Mouse (Mus musculus) limb, embryonic 15.5 days (tissue): ENCODE measurements at regions not wholly inside any gene's neighbourhood (a gene's known extent, or its start where the extent isn't known, plus 50 kb on each side); places are given as distances from the start of the nearest gene placed in this dataset.

Experiments used
- ATAC-seq: fragments of 200-750 bp; cut with Nextera tagmentation; 2 replicates; pipeline ENCODE4 v1.8.0; 2017; ENCODE audit warnings: low read depth, moderate TSS enrichment; ENCODE audit not compliant: insufficient number of reproducible peaks, low FRiP score, low TSS enrichment
- H3K27ac ChIP-seq: fragments of 300-500 bp; sonication (generic); 2 replicates; pipeline ENCODE4 v1.5.1; 2015; ENCODE audit warnings: moderate library complexity, mild to moderate bottlenecking, inconsistent platforms
- H3K27me3 ChIP-seq: fragments of 300-500 bp; sonication (generic); 2 replicates; pipeline ENCODE4 v1.6.1; 2015; ENCODE audit warnings: inconsistent platforms
- H3K36me3 ChIP-seq: fragments of 300-500 bp; sonication (generic); 2 replicates; pipeline ENCODE4 v1.6.1; 2015; ENCODE audit warnings: inconsistent platforms
- H3K4me1 ChIP-seq: fragments of 300-500 bp; sonication (generic); 2 replicates; pipeline ENCODE4 v1.6.1; 2015; ENCODE audit warnings: inconsistent platforms
- H3K4me2 ChIP-seq: fragments of 300-500 bp; sonication (generic); 2 replicates; pipeline ENCODE4 v1.6.1; 2015; ENCODE audit warnings: mild to moderate bottlenecking, inconsistent platforms
- H3K4me3 ChIP-seq: fragments of 300-500 bp; sonication (generic); 2 replicates; pipeline ENCODE4 v1.5.1; 2015; ENCODE audit warnings: mild to moderate bottlenecking, inconsistent platforms
- H3K9ac ChIP-seq: fragments of 300-500 bp; sonication (generic); 2 replicates; pipeline ENCODE4 v1.6.1; 2015; ENCODE audit warnings: inconsistent platforms
- H3K9me3 ChIP-seq: fragments of 300-500 bp; sonication (generic); 2 replicates; pipeline ENCODE4 v1.6.1; 2016; ENCODE audit warnings: inconsistent platforms
- WGBS: fragments of 180-500 bp; shearing (Covaris S2); methylation state at CpG from one replicate; pipeline ENCODE4 v1.1.7; 2015; 5-methylcytosine and 5-hydroxymethylcytosine counted together

DNA sequence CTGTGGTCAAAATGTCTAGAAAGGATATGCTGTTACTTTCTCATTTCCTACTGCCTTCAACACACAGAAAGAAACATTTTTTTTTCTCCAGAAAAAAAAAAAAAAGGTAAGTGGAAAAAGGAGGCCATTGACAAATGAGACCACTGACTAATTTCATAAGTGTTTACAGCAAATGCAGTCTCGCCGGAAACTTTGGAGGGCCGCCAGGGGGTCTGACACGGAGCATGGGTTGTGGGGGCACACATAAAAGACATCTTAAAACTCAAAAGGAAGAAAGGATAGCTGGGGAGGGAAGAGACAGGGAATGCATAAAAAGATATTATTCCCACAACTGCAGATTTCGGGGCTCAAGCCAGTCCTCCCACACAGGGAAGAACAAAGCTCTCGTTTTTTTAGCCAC lies 109.3 kb downstream of the Tex36 start:
- WGBS = 25% methylated on average over 6 of the region's 6 CpGs
- Histone ChIP-seq H3K4me1 (peaks cover 30% of the 10 kb centered on the region), H3K4me2 (no peak overlapping the region), H3K9ac (no peak overlapping the region), H3K27me3 (no peaks in the 10 kb centered on the region), H3K27ac (no peak overlapping the region), H3K9me3 (no peaks in the 10 kb centered on the region), H3K36me3 (no peaks in the 10 kb centered on the region), H3K4me3 (no peak overlapping the region)
- no peak for ATAC-seq

DNA sequence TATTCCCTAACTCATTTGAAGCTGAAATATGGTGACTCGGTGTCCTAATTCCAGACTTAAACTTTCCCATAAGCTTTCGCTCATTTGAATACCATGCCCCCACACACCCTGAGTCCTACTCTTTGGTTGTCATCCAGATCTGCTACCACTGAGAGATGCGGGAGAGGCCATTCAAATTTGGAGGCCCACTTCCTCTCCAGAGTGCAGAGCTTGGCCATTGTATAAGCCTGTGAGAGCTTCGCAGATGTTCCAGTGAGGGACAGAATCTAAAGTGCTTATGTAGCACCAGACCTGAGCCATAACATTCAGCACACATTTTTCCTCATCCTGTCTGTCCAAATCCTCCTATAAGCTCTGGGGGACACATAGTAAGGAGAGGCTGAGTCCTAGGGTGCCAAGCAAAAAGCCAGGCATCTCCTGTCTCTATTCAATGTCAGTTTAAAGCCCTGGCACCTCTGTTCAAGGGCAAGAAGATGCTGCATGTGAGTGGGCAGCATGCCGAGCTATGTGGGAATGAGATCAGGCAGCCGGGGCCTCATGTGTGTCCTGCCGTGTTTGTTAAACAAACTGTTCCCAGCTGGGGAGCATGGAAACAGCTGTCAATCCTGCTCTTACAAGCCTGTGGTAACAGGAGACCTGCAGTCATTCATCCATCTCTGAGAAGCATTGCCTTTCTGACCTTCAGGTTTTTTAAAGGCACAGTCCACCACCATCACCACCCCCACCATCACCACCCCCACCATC lies 113.9 kb downstream of the Tex36 start:
- H3K36me3 ChIP-seq = no peaks in the 10 kb centered on the region
- no peak overlapping the region for H3K4me3 ChIP-seq
- 55% methylated on average over 7 of the region's 7 CpGs for WGBS
- no peaks in the 10 kb centered on the region for H3K9me3 ChIP-seq
- peaks cover 11% of the 10 kb centered on the region; the same call in 1 of the 2 replicates for H3K4me1 ChIP-seq
- H3K27me3 ChIP-seq = no peaks in the 10 kb centered on the region
- no peak overlapping the region for H3K4me2 ChIP-seq
- H3K27ac ChIP-seq = no peak overlapping the region
- no peak for ATAC-seq
- no peak overlapping the region for H3K9ac ChIP-seq

- Histone ChIP-seq H3K27me3 (no peaks in the 10 kb centered on the region), H3K4me1 (no peaks in the 10 kb centered on the region), H3K27ac (no peak overlapping the region), H3K9ac (no peak overlapping the region), H3K36me3 (no peaks in the 10 kb centered on the region), H3K9me3 (no peaks in the 10 kb centered on the region), H3K4me2 (no peak overlapping the region), H3K4me3 (no peak overlapping the region)
- no peak for ATAC-seq
- WGBS = 71% methylated on average over 8 of the region's 8 CpGs
Measured at GRCm38 (mm10) chr7:133484430-133484841, 117.5 kb downstream of the Tex36 start.

- Histone ChIP-seq H3K27ac (no peak overlapping the region), H3K4me2 (no peak overlapping the region), H3K4me3 (no peak overlapping the region), H3K9me3 (no peaks in the 10 kb centered on the region), H3K36me3 (no peaks in the 10 kb centered on the region), H3K4me1 (no peaks in the 10 kb centered on the region), H3K27me3 (no peaks in the 10 kb centered on the region), H3K9ac (no peak overlapping the region)
- no peak for ATAC-seq
- 49% methylated on average over 6 of the region's 6 CpGs for WGBS
Measured at GRCm38 (mm10) chr7:133481529-133481928, 120.4 kb downstream of the Tex36 start.

DNA sequence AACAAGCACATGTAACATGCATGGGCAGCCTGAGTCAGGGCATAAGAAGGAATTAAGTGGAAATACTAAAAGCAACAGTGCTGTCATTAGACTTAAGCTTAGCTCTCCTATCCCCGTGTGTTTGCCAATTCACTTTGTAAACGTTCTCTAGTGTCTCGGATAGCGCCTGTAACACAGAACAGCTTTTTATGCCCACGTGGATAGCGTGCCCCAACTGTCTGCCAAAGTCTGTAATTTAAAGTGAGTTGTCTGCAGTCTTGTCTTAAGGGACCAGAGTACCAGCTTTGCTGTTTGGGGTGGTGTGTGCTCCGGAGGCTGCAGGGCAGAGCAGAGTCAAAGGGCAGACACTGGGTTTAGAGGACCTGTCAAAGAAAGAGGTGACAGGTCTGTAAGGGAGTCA lies 122.3 kb downstream of the Tex36 start:
- 46% methylated on average over 7 of the region's 7 CpGs for WGBS

DNA sequence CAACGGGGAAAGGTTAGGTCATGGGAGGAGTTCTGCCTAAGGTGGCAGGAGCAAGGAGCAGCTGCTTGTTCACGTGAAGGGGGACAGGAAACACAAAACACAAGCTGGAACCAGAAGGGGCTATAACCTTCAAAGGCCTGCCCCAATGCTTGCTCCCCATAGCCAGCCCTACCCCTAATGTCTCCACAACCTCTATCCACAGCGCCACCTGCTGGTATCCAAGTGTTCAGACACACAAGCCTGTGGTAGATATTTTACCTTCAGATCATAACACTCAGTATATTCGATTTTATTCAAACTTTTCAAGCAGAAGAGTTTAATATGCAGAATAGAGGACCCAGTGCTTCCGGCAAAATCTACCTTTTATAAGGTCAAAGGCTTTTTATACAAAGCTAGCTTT lies 124.0 kb downstream of the Tex36 start:
- H3K36me3 ChIP-seq = no peaks in the 10 kb centered on the region
- no peak overlapping the region for H3K9ac ChIP-seq
- H3K9me3 ChIP-seq = no peaks in the 10 kb centered on the region
- H3K4me2 ChIP-seq = no peak overlapping the region
- H3K4me3 ChIP-seq = no peak overlapping the region
- no peaks in the 10 kb centered on the region for H3K27me3 ChIP-seq
- 73% methylated on average over 5 of the region's 5 CpGs for WGBS
- ATAC-seq = no peak
- no peaks in the 10 kb centered on the region for H3K4me1 ChIP-seq
- no peak overlapping the region for H3K27ac ChIP-seq

More for the DNA sequence above, 122.3 kb downstream of the Tex36 start:
- Histone ChIP-seq H3K4me3 (no peak overlapping the region), H3K4me1 (no peaks in the 10 kb centered on the region), H3K9me3 (no peaks in the 10 kb centered on the region), H3K4me2 (no peak overlapping the region), H3K27ac (no peak overlapping the region), H3K27me3 (no peaks in the 10 kb centered on the region), H3K9ac (no peak overlapping the region), H3K36me3 (no peaks in the 10 kb centered on the region)
- ATAC-seq = no peak

DNA sequence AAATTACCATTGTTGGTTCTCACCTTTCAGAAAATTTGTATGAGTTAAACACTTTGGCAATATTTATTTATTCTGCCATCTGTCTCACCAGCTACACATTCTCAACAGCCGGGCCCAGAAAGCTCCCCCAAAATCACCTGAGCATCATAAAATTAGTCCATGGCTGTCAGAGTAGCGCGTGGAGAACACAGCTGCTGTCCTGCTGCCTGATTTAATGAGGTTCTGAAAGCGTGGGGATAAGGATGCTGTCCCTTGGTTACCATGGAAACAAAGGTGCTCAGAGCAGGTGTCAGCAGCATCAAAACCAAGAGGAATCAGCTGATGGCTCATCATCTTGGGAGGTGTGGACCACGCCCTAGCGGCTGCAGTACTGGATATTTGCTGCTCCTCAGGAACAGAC lies 124.7 kb downstream of the Tex36 start:
- Histone ChIP-seq H3K36me3 (no peaks in the 10 kb centered on the region), H3K9me3 (no peaks in the 10 kb centered on the region), H3K27me3 (no peaks in the 10 kb centered on the region), H3K9ac (no peak overlapping the region), H3K4me3 (no peak overlapping the region), H3K4me2 (no peak overlapping the region), H3K4me1 (no peaks in the 10 kb centered on the region), H3K27ac (no peak overlapping the region)
- WGBS = 50% methylated on average over 6 of the region's 6 CpGs
- no peak for ATAC-seq

- H3K9ac ChIP-seq = no peak overlapping the region
- H3K4me2 ChIP-seq = no peak overlapping the region
- H3K4me1 ChIP-seq = peaks cover 2% of the 10 kb centered on the region; the same call in 1 of the 2 replicates
- no peak overlapping the region for H3K27ac ChIP-seq
- no peak overlapping the region for H3K4me3 ChIP-seq
- no peak for ATAC-seq
- no peaks in the 10 kb centered on the region for H3K9me3 ChIP-seq
- H3K27me3 ChIP-seq = no peaks in the 10 kb centered on the region
- H3K36me3 ChIP-seq = no peaks in the 10 kb centered on the region
- WGBS = 79% methylated on average over 5 of the region's 5 CpGs
Measured at GRCm38 (mm10) chr7:133471706-133472105, 130.3 kb downstream of the Tex36 start.

- no peak for ATAC-seq
- Histone ChIP-seq H3K9ac (no peak overlapping the region), H3K36me3 (no peaks in the 10 kb centered on the region), H3K27ac (no peak overlapping the region), H3K4me2 (no peak overlapping the region), H3K9me3 (no peaks in the 10 kb centered on the region), H3K4me3 (no peak overlapping the region), H3K27me3 (no peaks in the 10 kb centered on the region), H3K4me1 (peaks cover 2% of the 10 kb centered on the region; the same call in 1 of the 2 replicates)
- 50% methylated on average over 3 of the region's 3 CpGs for WGBS
Measured at GRCm38 (mm10) chr7:133470620-133470958, 131.4 kb downstream of the Tex36 start.

DNA sequence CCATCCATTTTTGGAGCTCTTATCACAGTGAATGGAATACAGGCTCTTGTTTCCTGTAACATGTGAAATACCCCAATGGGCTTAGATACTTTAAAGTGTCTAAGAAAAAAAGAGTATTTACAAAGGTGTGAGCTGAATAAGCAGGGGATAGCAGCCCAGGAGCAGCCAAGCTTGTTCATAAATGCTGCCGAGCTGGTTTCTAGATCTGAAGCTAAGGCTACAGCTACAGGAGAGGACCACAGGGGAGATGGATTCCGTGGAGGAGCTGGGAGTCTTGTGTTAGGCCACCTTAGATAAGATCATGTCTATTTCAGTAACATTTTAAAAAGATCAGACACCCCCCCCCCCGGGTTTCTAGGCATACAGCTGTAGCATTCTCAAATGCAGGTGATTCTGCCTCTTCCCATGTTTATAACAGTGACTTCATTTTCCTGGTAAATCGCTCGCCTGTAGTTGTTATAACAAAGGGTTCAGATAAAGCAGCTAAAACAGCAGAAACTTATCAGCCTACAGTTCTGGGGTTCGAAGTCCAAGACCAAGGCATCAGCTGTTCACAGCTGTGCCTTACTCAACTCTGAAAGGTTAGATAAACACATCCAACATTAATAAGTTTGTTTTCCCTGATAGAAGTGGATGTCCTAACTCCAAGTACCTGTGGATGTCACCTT lies 131.9 kb downstream of the Tex36 start:
- whole genome bisulfite sequencing = 70% methylated on average over 6 of the region's 6 CpGs
- Histone ChIP-seq H3K4me3 (no peak overlapping the region), H3K4me1 (peaks cover 2% of the 10 kb centered on the region; the same call in 1 of the 2 replicates)

GRCm38 (mm10) chr7:133469106-133469505 lies 132.9 kb downstream of the Tex36 start:
- ATAC-seq = no peak
- no peak overlapping the region for H3K4me2 ChIP-seq

More for the DNA sequence above, 131.9 kb downstream of the Tex36 start:
- H3K9ac ChIP-seq = no peak overlapping the region
- H3K36me3 ChIP-seq = no peaks in the 10 kb centered on the region
- H3K9me3 ChIP-seq = no peaks in the 10 kb centered on the region
- no peak for ATAC-seq
- no peak overlapping the region for H3K27ac ChIP-seq
- H3K27me3 ChIP-seq = no peaks in the 10 kb centered on the region
- H3K4me2 ChIP-seq = no peak overlapping the region

GRCm38 (mm10) chr7:133468346-133468745 lies 133.6 kb downstream of the Tex36 start:
- no peak for ATAC-seq
- Histone ChIP-seq H3K27ac (no peak overlapping the region), H3K36me3 (no peaks in the 10 kb centered on the region), H3K4me1 (peaks cover 2% of the 10 kb centered on the region; the same call in 1 of the 2 replicates), H3K9ac (no peak overlapping the region), H3K9me3 (no peaks in the 10 kb centered on the region), H3K4me3 (no peak overlapping the region), H3K4me2 (no peak overlapping the region), H3K27me3 (no peaks in the 10 kb centered on the region)
- WGBS = 45% methylated on average over 3 of the region's 3 CpGs

More at GRCm38 (mm10) chr7:133469106-133469505, 132.9 kb downstream of the Tex36 start:
- Histone ChIP-seq H3K9me3 (no peaks in the 10 kb centered on the region), H3K4me3 (no peak overlapping the region), H3K4me1 (peaks cover 2% of the 10 kb centered on the region; the same call in 1 of the 2 replicates), H3K36me3 (no peaks in the 10 kb centered on the region), H3K27me3 (no peaks in the 10 kb centered on the region), H3K9ac (no peak overlapping the region), H3K27ac (no peak overlapping the region)
- WGBS = 36% methylated on average over 3 of the region's 3 CpGs
